Mouse (Mus musculus): ENCODE measurements at regions not wholly inside any gene's neighbourhood (a gene's known extent, or its start where the extent isn't known, plus 50 kb on each side); places are given as distances from the start of the nearest gene placed in this dataset.

DNA sequence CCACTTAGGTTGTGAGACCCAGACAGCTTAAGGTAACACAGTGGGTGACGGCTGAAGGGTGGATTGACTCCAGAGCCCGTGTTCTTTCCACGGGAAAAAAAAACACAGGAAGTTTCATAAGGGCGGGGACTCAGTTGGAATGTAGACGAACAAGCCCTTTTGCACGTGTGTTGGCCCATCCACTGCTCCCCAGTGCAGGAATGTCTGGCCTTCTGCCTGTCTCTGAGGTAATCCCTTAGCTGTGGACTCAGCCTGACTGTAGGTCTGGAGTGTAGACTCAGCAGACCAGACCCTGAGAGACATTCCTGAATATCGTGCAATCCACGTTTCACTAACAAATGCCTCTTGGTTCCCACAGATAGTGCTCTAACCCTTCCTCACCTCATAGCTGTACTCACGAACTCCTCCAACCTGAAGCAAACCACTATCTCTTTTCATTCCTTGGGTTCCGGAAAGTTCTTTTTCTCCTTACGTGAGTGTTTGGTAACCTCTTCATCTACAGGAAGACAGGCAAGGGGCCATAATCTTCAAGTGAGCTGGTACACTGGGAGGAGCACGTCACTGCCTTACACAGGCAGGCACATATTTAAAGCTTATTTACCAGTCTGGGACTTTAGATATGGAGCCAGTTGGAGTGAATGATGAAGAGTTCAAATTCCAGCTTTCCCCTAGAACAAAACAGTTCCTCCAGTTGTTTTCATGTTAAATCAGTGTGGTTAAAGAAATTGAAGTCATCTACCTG lies 205.6 kb upstream of the Bcor start:
- CTCF ChIA-PET, result no interaction called here

DNA sequence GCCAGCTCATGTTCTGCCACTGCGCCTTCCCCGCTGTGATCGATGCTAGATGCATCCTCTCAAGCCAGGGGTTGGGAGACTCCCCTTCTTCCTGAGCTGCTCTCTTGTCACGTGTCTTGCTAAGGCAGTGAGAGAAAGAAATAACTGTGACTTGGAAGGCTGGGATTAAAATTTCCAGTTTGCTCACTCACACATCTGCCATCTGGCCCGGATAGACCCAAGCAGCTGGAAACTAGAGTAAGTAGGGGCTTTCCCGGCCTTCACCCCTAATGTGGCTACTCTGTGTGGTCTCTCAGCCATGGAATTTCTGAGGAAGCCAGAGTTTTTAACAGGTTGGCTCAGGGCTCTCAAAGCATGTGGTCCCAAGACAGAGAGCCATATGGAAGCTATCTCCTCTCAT lies 206.6 kb upstream of the Bcor start:
- CTCF ChIA-PET, result no interaction called here

DNA sequence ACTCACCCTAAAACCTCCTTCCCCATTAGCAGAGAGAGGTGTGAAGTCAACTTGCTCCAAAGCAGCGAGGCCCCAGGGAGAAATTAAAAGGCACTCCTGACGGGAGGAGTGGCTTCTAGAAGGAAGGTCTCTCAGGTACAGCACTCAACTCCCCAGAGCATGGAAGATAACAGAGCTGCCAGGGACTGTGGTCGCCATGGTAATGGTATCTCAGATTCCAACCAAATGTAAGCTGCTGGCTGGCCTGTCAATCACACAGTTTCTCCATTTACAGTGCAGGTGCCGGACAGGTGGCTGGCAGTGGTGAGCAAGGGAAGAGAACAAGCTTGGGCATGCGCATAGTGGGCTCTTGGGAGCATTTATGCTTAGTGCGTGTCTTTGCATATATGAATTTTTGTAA lies 213.5 kb upstream of the Bcor start:
- CTCF ChIA-PET, result no interaction called here

DNA sequence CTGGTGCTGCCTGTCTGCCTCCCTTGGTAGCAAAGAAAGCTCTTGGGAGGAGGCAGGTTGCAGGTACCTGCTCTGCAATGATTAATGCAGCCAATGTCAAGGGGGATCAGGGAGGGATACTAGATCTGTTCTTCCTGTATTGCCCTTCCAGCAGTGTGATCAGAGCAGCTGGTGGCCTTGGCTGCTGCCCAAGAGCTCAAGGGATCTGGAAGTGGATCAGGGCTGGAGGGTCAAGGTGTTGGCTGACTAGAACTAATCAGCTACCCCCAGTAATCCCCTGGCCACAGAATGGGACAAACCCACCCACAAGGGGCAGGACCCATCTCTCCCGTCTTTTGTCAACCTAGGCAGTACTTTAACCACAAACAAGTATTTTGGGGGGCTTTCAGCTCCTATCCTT lies 211.8 kb upstream of the Atp6ap2 start:
- CTCF ChIA-PET, result no interaction called here

DNA sequence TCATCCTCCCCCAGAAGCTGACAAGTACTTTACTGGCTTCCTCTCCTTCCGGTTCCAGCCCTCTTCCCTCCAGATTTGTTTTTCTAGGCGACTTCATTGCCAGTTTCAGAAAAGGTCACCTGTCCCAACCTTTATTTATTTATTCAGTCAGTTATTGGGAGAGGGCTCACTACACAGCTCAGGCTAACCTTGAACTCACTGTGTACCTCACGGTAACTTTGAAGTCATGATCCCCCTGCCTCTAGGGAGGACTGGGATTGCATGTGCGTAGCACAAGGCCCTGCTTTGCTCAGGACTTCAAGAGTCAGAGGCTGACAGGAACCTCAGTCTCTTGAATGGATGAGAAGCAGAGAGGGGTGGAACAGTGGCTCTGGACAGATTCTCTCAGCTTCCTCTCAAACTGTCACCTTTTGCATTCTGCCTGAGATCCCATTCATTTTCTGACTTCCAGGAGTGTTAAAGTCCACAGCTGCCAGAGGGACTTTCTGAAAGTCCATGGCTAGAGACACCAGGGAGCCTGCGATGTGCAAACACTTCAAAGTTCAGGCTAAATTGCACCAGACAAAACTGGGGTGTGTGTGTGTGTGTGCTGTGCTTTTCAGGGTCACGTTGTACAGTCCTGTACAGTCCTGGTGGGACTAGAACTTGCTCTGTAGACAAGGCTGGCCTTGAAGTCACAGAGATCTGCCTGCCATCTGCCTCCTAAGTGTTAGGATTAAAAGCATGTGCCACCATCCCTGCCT lies 211.2 kb upstream of the Atp6ap2 start:
- CTCF ChIA-PET, result no interaction called here

DNA sequence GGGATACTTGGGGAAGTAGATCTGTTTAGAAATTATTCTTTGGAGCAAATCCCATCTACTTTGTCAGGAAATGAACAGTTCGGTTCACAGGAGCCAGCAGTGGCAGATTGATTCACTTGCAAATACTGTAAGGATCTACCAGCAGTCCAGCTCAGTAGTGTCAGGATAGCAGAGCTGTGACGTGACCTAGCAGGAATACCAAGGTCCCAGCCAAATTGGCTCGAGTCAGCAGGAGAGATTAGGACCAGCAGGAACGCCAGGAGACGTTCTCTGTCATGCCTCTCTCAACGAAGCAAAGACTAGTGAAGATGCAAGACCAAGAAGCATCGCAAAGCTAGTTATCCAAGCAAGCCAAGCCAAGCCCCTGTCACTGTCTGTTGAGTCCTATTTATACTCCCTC lies 210.2 kb upstream of the Atp6ap2 start:
- CTCF ChIA-PET, result no interaction called here

DNA sequence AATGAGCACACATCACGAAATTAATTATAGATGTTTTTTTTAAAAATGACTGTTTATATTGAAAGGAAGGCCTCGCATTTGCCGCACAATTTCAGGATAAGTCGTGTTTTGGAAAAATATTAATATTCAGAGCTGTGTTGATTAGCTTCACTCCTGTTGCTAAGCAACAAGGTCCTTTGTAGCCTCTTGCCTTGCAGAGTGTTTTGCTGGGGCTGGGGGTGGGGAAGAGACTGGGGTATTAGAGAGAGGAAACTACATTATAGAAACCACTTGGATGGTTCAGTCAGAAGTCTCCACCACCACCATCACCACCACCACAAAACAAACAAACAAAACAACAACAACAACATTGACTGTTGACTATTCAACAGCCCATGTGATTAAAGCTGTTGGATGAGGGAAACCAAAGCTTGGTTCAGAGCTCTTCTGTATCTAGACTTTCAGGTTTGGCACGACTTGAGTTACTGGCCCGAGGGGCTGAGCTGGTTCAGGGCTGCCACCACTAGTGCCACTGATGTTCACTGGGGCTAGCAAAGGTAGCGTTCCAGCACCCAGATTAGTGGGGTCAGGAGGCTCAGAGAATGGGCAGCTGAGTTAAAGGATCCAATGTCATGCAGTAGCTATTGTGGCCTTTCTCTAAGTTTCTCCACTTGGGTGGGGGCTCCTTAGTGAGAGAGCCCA lies 195.3 kb upstream of the Atp6ap2 start:
- CTCF ChIA-PET, result no interaction called here

DNA sequence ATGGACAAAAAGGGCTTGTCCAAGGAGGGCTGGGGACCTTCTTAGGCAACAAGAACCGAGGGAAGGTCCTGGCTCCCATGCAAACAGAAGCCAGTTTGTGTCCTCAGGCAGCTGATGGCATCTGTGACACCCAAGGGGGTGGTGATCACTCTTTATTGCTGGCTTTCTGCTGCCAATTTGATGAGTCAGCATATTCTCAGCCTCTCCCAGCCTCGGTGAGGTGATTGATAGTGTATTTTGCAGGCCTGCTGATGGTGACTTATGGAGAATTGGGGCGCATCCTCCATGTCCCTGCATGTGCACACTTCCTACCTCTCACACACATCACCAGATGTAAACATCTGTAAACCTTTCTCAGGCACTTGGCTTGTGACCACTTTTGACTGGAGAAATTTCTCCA lies 178.3 kb upstream of the Atp6ap2 start:
- CTCF ChIA-PET, result no interaction called here

DNA sequence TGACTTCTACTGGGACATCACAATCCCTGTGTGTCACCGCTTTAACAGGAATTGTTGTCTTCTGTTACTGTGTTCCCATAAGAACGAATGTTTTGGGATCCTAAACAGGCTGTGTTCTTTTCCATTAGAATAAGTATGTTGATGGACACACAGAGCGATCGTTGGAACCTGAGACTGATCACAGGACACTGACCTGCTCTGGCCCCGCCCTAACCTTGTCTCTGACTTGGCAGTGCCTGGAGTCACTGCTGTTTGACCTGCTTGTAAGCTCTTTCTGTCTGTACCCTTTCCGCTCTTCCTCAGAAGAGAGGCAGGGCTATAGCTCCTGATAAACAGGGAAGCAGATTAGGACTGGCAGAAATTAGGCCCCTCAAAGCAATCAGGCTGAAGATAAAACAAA lies 162.0 kb upstream of the Atp6ap2 start:
- CTCF ChIA-PET, result no interaction called here

DNA sequence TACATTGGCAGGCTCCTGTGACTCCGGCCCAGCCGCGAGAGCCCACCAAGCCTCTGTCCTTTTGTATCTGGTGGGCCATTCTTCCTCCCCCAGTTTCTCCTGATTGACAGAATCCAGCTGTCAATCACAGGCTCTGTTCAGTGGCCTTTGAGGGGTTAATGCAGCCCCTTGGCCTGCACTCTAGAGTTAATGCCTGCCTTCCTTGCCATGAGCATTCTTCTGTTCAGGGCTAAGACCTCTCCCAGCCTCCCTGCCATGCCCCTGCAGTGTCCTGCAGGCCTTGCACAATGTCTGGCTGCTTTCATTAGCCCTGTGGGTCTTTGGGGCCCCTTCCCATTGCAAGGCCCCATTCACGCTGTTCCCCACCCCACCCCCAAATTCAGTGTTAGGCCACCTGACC lies 160.9 kb upstream of the Atp6ap2 start:
- CTCF ChIA-PET, result no interaction called here

DNA sequence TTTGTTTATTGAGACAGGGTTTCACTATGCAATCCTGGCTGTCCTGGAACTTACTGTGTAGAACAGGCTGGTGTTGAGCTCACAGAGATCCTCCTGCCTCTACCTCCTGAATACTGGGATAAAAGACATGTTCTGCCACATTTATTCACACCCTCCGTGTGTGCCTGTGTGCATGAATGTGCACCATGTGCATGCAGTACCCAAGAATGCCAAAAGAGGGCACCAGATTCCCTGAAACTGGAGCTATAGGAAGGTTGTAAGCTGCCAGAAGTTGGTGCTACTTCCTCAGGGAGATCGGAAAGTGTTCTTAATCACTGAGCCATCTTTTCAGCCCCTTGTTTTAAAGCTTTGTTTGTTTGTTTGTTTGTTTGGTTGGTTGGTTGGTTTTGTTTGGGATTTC lies 155.3 kb upstream of the Atp6ap2 start:
- CTCF ChIA-PET, result no interaction called here

DNA sequence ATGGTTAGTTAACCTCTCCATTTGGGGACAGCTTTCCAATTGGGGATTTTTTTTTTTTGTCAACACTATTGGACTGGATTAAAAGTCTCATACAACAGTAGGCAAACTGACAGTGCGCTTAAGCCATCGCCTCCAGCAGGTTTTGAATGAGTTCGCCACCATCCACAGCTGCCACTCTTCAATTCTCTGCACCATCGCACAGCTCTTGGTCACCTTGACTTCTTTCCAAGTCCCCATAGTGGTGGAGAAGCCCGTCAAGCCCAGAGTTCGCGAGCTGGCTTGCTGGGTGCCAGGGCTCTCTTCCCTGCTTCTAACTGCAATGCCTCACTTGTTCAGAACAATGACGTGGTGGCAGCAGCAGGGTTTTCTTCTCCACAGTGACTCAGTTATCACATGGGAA lies 151.9 kb upstream of the Atp6ap2 start:
- CTCF ChIA-PET, result no interaction called here

DNA sequence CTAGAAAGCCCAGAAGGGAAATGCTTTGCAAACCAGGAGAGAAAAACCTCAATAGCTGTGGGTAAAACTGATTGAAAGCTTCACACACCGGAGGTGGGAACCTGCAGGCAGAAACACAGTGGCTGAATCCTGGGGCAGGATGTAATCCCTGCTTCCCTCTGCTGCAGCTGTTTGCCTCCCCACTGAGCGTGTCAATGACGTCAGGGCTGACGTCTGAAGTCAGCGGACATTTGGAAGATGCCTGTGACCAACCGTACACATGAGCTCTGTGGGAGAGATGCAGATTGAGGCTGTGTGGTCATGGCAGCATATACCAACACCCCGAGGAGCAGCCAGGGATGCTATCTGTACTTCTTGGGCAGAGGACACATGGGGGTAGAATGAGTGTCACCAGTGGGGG lies 151.5 kb upstream of the Atp6ap2 start:
- CTCF ChIA-PET, result no interaction called here

DNA sequence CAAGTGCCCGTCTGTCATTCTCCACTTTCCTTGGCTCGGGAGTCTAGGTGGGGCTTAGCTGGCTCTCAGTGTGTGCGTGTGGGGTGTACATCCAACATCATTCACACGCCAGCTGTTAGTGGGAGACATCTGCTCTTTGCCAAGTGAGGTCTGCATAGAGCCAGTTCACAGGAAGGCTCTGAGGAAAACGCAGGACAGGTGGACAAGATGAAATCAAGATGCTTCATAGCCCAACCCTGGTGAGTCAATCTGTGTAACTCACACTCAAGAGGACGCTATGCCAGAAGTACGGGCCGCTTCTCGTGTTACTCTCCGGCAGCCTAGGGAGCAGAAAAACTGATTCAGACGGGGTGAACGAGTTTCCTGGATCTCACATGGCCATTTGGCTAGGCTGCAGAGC lies 148.2 kb upstream of the Atp6ap2 start:
- CTCF ChIA-PET, result no interaction called here

DNA sequence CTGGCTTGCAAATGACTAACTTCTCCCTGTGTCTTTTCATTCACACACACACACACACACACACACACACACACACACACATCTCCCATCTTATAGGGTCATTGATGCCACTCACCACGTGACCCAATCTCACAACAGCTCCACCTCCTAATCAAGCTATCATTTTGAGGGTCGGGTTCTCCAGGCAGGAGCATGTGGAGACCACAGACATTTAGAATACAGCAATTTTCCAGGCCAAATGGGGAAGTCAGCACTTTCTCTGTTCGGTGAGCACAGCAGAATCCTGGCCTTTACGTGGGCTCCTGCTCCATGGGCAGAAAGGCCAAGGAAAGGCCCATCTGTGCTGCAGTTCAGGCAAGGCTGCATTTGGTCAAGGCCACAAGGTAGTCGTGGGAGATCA lies 143.8 kb upstream of the Atp6ap2 start:
- CTCF ChIA-PET, result no interaction called here

DNA sequence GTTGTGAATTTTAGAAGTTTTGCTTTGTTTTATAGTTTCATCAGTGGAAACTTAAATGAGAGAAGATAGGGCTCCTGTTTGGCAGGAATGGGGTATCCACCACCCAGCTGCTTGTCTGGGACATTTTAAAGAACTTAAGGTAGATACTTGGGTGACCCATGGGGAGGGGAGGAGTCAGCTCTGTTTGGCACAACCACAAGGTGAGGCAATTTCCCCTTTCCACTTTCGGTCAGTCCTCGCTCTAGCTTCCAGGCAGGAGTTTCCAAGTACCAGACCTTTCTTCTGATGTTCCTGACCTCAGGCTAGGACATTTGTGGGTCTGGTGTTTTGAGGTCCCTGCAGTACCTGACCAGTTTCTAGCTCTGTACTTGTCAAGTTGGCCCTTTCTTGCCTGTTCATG lies 142.5 kb upstream of the Atp6ap2 start:
- CTCF ChIA-PET, result no interaction called here

DNA sequence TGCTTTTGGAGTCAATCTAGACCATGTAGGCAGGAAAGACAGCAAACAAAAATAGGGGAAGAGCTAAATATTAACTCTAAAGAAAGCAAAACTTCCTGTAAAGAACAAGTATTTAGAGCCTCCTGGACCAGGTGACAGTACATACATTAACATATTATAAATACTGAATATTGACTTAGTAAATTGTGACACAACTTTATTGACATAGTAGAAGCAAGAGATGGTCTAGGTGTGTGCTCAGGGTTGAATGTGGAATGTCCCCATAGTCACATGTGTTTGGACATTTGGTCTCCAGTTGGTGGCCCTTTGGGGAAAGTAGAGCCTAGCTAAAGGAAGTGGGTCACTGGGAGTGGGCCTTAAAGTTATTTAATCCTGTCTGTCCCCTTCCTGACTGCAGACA lies 139.6 kb upstream of the Atp6ap2 start:
- CTCF ChIA-PET, result no interaction called here

DNA sequence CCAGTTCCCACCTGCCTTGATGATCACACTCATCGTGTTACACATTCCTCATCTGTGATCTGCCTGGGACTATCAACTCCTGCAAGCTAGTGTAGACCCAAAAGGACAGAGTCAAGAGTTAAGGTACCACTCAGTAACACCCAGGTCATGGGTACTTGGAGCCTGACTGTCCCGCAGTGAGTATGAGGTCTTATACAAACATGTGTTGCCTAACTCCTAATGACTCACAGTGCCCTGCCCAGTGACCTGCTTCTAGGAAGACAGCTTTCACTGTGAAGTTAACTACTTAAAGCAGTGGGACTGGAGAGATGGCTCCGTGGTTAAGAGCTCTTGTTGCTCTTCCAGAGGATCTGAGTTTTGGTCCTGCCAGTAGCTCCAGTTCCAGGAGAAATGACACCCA lies 137.9 kb upstream of the Atp6ap2 start:
- CTCF ChIA-PET, result no interaction called here

DNA sequence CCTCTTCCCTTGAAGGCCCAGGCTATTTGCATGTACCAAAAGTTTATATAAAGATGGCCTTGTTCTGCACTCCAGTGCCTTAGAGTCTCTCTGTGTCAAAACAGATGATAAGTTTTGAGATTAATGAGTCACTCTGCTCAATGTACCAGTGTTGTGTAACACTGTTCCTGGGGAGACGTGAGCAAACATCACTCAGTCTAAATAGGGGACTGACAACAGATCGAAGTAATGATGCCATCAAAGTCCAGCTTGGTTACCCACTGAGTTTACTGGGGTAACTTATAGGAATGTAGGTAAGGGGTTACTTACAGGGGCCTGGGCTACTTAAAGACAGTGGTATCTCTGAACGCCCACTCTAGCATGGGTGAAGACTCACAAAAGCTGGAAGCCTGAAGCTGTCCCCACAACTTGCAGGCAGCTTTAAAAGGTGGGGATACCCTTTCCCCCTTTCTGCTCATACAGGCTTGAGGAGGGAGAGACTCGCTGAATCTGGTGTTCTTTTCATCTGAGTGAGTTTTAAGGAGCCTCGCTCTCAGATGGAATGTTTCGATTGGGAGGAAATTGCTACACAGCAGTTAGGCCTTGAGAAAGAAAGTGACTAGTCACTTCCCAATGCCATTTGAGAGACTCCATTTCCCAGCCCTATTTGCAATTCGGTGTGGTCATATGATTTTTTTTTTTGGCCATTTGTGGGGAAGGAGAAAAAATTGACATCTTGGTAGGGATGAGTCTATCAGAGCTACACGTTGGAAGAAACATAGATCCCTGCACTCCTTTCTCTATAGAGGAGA lies 134.4 kb upstream of the Atp6ap2 start:
- CTCF ChIA-PET, result no interaction called here

DNA sequence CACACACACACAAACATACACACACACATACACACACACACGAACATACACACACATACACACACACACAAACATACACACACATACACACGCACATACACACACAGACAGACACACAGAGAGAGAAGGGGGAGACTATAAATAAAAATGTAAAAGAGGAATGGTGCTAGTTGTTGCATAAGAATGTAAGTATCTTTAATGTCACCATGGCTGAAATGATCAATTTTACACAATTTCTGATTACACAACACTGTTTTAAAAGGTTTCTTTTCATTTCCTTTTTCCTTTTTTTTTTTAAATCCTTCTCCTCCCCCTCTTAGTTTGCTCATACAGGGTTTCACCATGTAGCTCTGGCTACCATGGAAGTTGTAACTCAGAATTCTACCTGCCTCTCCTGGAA lies 125.9 kb upstream of the Atp6ap2 start:
- CTCF ChIA-PET, result no interaction called here

DNA sequence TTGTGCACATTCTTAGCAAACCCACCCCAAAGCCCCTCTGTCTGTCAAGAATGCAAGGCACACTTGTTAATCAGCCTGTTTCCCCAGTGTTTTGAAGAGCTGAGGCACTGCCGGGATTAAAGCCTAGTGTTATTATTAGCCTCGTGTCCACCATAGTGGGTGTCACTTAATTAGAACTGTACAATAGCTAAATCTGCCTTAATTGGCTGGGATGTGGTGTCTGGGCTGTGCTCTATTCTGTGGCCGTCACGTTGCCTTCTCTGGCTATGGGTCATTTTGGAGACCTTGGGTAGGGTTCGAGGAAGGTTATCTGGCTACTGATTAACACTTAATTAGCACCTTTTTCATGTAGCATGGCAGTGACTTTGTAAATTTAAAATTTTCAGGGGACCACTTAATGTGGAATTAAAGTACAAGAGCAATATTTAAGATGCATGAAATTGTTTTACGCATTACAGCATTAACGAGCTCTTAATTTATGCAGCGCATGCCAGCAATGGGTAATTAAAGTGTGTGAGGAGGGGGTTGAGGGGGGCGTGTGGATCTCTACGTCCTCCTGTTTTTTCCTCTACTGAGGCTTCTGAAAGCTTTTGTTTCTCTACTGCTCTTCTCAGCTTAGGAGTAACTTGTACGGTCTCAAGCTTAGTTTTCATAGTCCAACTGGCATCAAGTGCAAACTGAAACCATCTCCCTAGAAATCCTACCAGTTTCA lies 124.5 kb upstream of the Atp6ap2 start:
- CTCF ChIA-PET, result interaction anchor here (0.6 kb wide), 1 partner anchor 35 kb away, joined by 3 read pairs; no protein-coding TSS in a partner anchor

DNA sequence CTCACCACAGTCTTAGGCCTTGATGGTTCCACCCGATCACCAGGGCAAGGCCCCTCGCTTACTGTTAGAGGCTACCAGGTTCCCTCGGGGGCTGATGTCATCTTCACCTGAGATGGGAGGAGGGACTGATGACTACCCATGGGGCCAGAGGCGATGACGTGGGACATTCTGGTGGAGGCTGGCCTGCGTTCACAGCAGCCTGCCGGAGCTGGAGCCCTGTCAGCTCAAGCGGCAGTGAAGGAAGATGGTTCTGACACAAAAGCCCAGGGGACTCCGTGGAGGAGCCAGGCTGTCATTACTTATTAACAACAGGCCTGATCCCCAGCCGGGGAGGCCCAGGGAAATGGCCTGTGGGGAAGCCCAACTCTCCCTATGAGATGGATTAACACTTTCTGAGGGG lies 121.3 kb upstream of the Atp6ap2 start:
- CTCF ChIA-PET, result no interaction called here
